ENCODE assay signal across 19 mouse cellular contexts in the genomic region with DNA sequence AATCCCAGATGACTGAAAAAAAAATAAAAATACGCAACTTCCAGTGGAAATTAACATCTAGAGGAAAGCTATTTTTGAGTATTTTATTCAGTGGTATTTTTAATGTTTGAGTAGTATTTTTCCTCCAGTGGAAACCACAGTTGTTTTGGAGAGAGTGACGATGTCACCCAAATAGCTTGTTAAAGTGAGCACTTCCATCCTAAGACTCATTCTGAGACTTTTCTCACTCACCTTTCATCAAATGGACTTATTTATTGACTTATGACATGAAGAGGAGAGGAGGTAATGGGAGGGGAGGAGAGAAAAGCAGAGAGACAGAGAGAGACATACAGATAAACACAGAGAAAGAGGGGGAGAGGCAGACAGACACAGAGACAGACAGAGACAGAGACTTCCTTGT. TPM values are rescaled to one million over a fixed set of nuclear protein-coding genes. Genes with fewer than 3 reads are reported as not detected.
"Had no signal": no experiment of that assay in that cellular context is flagged by ENCODE, and none has a peak within 500 bp of the region (broad histone marks: within the 10 kb centered on the region; RNA-seq: fewer than 3 reads in every experiment).

No protein-coding gene starts in this region.

- ATAC-seq: lung, postnatal 0 days had no signal

- DNase-seq: kidney, adult 8-10 months; kidney, postnatal 10 days; kidney, postnatal 36 days; layer of hippocampus, postnatal 36 days; liver, embryonic 13.5 days; lung, embryonic 14.5 days; midbrain, embryonic 14.5 days; thymus, adult 2 months; thymus, postnatal 14 days had no signal

- H3K9me3 ChIP-seq: kidney, embryonic 15.5 days; limb, embryonic 13.5 days; liver, embryonic 13.5 days had no signal

- H3K4me1 ChIP-seq: kidney, embryonic 15.5 days; limb, embryonic 13.5 days; liver, embryonic 13.5 days had no signal

- H3K4me3 ChIP-seq: kidney, embryonic 15.5 days; left cerebral cortex, adult 2 months; limb, embryonic 13.5 days; liver, embryonic 13.5 days had no signal

- H3K36me3 ChIP-seq: kidney, embryonic 15.5 days; limb, embryonic 13.5 days; liver, embryonic 13.5 days had no signal

- H3K9ac ChIP-seq: kidney, embryonic 15.5 days; limb, embryonic 13.5 days; liver, embryonic 13.5 days; lung, embryonic 14.5 days had no signal

- H3K27me3 ChIP-seq: kidney, embryonic 15.5 days; limb, embryonic 13.5 days; liver, embryonic 13.5 days had no signal

- H3K4me2 ChIP-seq: kidney, embryonic 15.5 days; limb, embryonic 13.5 days; liver, embryonic 13.5 days; lung, embryonic 14.5 days; midbrain, embryonic 11.5 days had no signal

- H3K27ac ChIP-seq: kidney, embryonic 15.5 days; left cerebral cortex, adult 2 months; limb, embryonic 13.5 days; liver, embryonic 13.5 days; stomach, postnatal 0 days had no signal

RNA-seq across cellular contexts. Expression of a gene that starts 41.8 kb away (rescaled TPM):
- total RNA-seq: liver, adult 2 months; megakaryocyte-erythroid progenitor cell, adult 5-6 weeks; midbrain, postnatal 0 days had no signal
- polyA plus RNA-seq: liver, adult 2 months; small intestine, adult 2 months; thymus, adult 2 months had no signal
